Mouse (Mus musculus) hematopoietic stem cell, adult 5-6 weeks (primary cell): ENCODE data around the gene Alpk1. TPM values are rescaled to one million over a fixed set of nuclear protein-coding genes. Genes with fewer than 3 reads are reported as not detected.

Experiments
- ATAC-seq, 2 experiments: fragments of 125-278 bp in 1 of 2; replicated peaks in 1 of 2; 2 replicates each; pipeline ENCODE4 v1.8.0; 2016 to 2017; ENCODE audit warnings: inconsistent platforms in 2 of 2, mild to moderate bottlenecking in 2 of 2, moderate number of reproducible peaks in 2 of 2, low read depth in 1 of 2, moderate TSS enrichment in 1 of 2; ENCODE audit not compliant: low FRiP score in 2 of 2, poor library complexity in 2 of 2, severe bottlenecking in 2 of 2, insufficient read depth in 1 of 2, low TSS enrichment in 1 of 2
- total RNA-seq: library from RNA; stranded (forward); fragments of 172-1452, 232-1000 nt; gene quantifications from 2 replicates; pipeline ENCODE4 v1.2.3, GENCODE M21; 2017

Alpk1 gene
- total RNA-seq, 1 experiment from 2014 or later = 11.0 TPM

DNA sequence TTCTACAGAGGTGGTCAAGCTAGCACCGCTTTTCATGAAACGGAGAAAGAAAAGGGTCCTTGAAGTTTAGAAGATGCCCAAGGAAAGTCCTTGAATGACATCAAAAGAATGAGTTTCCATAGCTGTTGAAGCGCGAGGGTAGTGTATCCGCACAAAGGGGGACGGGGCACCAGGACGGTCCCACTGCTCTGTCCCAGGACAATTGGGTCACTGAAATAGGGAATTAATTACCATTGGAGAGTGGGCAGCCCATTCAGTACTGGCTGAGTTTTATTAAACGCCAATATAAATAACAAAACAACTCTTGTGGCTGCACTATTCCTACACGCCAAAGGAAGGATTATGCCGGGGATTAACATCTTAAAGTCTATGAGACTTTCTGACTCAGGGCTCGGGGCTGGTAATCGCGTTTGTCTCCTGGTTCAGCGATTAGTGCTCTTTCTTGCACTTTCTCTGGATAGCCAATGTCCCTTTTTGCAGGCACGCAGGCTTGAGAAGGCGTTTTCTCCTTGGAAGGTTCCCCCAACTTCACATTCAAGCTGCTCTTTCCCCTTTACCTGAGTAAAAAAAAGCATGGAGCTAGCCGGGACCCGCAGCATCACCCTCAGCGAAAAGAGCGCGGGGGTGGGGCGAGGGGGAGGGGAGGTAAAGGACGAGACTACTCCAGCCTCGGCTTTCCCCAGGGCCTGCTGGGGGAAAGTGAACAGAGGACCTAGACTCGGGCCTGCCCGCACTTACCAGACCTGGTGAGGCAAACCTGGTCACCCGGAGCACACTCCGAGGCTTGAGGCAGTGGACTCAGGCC lies 153.0 kb downstream of the Alpk1 start:
- ATAC-seq = no peak

DNA sequence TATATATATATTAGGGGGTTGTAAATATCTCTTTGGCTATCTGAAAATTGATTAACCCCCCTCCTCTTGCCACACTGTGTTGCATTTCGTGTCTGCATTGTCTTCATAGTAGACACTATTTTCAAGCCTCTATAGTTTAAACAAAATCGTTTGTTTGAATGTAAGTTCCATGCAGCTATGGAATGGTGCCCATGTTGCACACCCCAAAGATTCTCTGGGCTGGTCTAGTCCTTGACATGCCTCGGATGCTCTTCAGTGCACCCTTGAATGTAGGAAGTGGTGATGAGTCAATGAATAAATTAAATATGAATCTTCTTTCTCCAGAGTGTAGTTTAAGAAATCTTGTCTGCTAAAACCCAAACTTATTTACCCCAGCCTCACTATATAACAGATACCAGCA lies 153.8 kb downstream of the Alpk1 start:
- ATAC-seq = no peak

DNA sequence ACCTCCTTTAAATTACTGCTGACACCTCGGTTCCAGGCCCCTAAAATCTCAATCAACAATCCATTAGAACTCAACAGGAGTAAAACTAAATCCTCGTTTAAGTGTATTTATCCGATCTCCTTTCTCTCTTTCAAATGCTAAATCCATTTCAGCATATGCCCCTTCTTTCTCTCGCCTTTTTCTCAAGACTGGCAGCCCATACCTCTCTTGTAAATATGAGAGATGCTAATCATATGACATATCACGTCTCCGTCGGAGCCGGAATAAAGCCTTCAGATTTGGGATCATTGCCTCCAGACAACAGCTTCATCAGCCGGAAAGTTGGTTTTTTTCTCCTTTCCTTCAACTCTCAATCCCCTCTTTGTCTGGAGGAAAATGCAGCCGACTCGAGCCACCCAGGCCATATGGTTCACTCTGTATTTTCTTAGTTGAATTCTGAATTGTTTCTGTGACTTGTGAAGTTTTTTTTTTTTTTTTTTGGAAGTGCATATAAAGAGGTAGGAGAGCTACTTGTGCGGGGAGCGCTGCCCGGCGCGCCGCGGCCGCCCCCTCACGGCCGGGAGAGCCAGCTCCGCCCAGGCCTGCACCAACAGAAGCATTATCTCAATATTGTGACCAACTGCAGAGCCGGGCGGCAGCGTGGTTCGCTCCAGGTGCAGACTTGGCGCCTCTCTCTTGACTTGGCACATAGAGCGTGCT lies 154.5 kb downstream of the Alpk1 start:
- 0 out of 4 replicates have a peak, but pooled peaks of 1 of the 2 experiments have one; percentile 26 for ATAC-seq

DNA sequence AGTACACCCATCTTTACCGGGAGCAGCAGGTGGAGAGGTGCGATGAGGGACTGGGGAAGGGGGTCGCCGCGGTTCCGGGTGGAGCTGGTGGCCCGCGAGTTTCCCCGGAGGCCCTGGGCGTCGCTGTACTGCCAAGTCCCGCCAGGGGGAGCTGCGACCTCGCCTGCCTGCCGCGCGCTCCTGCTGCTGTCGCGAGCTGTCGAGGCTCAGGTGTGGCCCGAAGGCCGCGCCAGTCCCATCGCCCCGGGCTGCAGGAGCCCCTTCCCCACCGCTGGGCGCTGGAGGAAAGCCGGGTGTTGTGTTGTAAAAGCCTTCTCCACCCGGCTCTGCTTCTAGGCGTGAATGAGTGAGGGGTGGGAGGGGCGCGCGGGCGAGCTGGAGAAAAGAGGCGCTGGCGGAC lies 155.0 kb downstream of the Alpk1 start:
- ATAC-seq = peak; percentile 82

Other genes starting within 250 kb of the Alpk1 start
- 129 and 166 TPM in 2 replicates for gene Larp7, start 227.2 kb downstream of the Alpk1 start, total RNA-seq
- gene Zgrf1, start 227.0 kb downstream of the Alpk1 start, total RNA-seq = 25.0 and 29.9 TPM in 2 replicates
- not detected in 2 replicates for gene Neurog2, start 147.4 kb downstream of the Alpk1 start, total RNA-seq
- gene Tifa, start 9.3 kb upstream of the Alpk1 start, total RNA-seq = 33.6 and 34.1 TPM in 2 replicates
- gene Ap1ar, start 57.0 kb upstream of the Alpk1 start, total RNA-seq = 57.0 and 85.6 TPM in 2 replicates
- 6.2 and 10.6 TPM in 2 replicates for gene Fam241a, start 115.8 kb upstream of the Alpk1 start, total RNA-seq